Mouse (Mus musculus): ENCODE results near the gene Nckap5l. TPM values are rescaled to one million over a fixed set of nuclear protein-coding genes. Genes with fewer than 3 reads are reported as not detected.

Gene Nckap5l
- total RNA-seq, 1 experiment: 6.3 TPM

DNA sequence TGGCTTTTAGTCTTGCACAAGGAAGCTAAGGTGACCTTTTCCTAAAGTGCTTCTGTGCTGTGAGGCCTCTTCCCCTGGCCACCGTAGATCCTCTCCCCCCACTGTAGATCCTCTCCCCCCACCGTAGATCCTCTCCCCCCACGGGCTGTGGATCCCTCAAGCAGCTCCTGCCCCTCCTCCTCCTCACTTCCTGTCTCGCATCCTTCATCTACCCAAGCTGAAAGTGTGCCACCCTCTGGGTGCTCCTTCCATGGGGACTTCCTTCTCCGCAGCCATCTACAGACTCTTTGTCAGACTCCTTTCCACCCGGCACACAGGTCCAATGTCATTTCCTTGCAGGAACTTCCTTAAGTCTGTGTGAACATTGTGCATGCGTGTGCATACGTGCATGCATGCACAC lies 27.2 kb downstream of the Nckap5l start:
- H3K4me3 ChIP-seq (ENCODE audit: insufficient read depth in 1 of 2, low read depth in 1 of 2, low read length in 2 of 2, poor library complexity in 1 of 2, severe bottlenecking in 1 of 2): no peak overlapping the region
- H3K36me3 ChIP-seq (ENCODE audit: control insufficient read depth, insufficient read depth, low read length, poor library complexity, severe bottlenecking): peaks cover 7% of the 10 kb centered on the region; the same call in 1 of the 2 replicates
- H3K27ac ChIP-seq (ENCODE audit: insufficient read depth, low read depth, low read length, poor library complexity, severe bottlenecking): no peak overlapping the region
- H3K9ac ChIP-seq (ENCODE audit: insufficient read depth, low read depth, low read length, poor library complexity, severe bottlenecking): no peak overlapping the region
- DNase-seq (ENCODE audit: low read depth, low spot score): no peak
- in situ Hi-C loops (cut with MboI; ENCODE audit: low sequenced_read_pairs in 2 of 2, unreplicated experiment in 2 of 2): no loop called here
- peaks cover 0 to 1% of the 10 kb centered on the region in 2 experiments; a peak in 1 of 4 replicates for H3K4me1 ChIP-seq (ENCODE audit: control insufficient read depth in 2 of 2, insufficient read depth in 2 of 2, low read length in 2 of 2, poor library complexity in 1 of 2)
- TF ChIP-seq MAFK (IDR thresholded peaks at IDR 0.05; ENCODE audit: insufficient read depth, low read depth, low read length): no peak
- TF ChIP-seq CHD2 (IDR thresholded peaks at IDR 0.05; ENCODE audit: low read depth, low read length): no peak
- no peak for TF ChIP-seq ZC3H11A (IDR thresholded peaks at IDR 0.05; ENCODE audit: borderline replicate concordance, low read depth, low read length)
- TF ChIP-seq ZNF384 (IDR thresholded peaks at IDR 0.05; ENCODE audit: low read depth, low read length): no peak
- no peak for TF ChIP-seq HCFC1 (IDR thresholded peaks at IDR 0.05; ENCODE audit: borderline replicate concordance, insufficient read depth, low read length)
- no peaks in the 10 kb centered on the region for H3K9me3 ChIP-seq (ENCODE audit: control insufficient read depth, insufficient read depth, low read depth, low read length)

DNA sequence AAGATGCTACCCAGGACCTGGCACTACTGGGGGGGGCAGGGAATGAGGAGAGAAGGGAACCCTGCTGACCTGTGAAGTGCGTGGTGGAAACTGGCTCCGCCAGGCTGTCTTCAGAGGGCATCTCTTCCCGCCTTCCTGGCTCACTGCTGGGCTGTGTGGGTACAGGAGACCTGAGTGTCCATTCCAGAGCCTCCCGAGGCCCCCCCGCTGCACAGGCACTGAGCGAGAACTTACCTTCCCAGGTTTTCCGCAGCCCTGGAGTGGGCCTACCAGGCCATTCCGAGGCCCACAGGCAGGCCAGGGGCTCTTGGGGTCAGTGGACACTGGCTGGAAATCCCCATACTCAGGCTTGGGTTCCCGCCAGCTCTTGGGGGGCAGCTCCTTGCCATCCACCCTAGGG lies 33.7 kb downstream of the Nckap5l start:
- DNase-seq (ENCODE audit: low read depth, low spot score): no peak
- H3K27ac ChIP-seq (ENCODE audit: insufficient read depth, low read depth, low read length, poor library complexity, severe bottlenecking): no peak overlapping the region
- in situ Hi-C loops (cut with MboI; ENCODE audit: low sequenced_read_pairs in 2 of 2, unreplicated experiment in 2 of 2): no loop called here
- H3K9me3 ChIP-seq (ENCODE audit: control insufficient read depth, insufficient read depth, low read depth, low read length): no peaks in the 10 kb centered on the region
- H3K9ac ChIP-seq (ENCODE audit: insufficient read depth, low read depth, low read length, poor library complexity, severe bottlenecking): no peak overlapping the region
- peaks cover 5% of the 10 kb centered on the region; the same call in 1 of the 2 replicates for H3K36me3 ChIP-seq (ENCODE audit: control insufficient read depth, insufficient read depth, low read length, poor library complexity, severe bottlenecking)
- H3K4me3 ChIP-seq (ENCODE audit: insufficient read depth in 1 of 2, low read depth in 1 of 2, low read length in 2 of 2, poor library complexity in 1 of 2, severe bottlenecking in 1 of 2): no peak overlapping the region
- no peak for TF ChIP-seq HCFC1 (IDR thresholded peaks at IDR 0.05; ENCODE audit: borderline replicate concordance, insufficient read depth, low read length)
- no peak for TF ChIP-seq ZC3H11A (IDR thresholded peaks at IDR 0.05; ENCODE audit: borderline replicate concordance, low read depth, low read length)
- TF ChIP-seq ZNF384 (IDR thresholded peaks at IDR 0.05; ENCODE audit: low read depth, low read length): no peak
- no peak for TF ChIP-seq MAFK (IDR thresholded peaks at IDR 0.05; ENCODE audit: insufficient read depth, low read depth, low read length)
- peaks cover 11 to 20% of the 10 kb centered on the region in 2 experiments for H3K4me1 ChIP-seq (ENCODE audit: control insufficient read depth in 2 of 2, insufficient read depth in 2 of 2, low read length in 2 of 2, poor library complexity in 1 of 2)

DNA sequence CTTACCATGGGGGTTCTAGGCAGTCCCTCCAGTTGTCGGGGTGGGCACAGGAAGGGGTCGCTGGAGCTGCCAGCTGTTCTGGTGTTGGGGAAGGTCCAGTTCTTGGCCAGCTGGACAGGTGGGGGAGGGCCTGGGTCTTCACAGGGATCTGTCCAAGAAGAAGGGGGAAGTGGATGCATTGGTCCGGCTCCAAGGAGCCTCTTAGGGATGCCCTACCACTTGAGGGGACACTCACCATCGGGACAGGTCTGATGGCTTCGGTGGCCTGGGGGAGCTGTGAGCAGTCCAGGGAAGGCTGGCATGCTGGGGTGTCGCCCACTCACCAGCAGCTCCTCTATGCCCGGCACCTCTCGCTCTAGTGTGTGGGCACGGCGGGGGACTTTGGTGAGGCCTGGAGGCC lies 34.4 kb downstream of the Nckap5l start:
- peak overlapping the region; percentile 21; the same call in 1 of the 2 replicates for H3K9ac ChIP-seq (ENCODE audit: insufficient read depth, low read depth, low read length, poor library complexity, severe bottlenecking)
- no peaks in the 10 kb centered on the region for H3K9me3 ChIP-seq (ENCODE audit: control insufficient read depth, insufficient read depth, low read depth, low read length)
- no peak for TF ChIP-seq CHD2 (IDR thresholded peaks at IDR 0.05; ENCODE audit: low read depth, low read length)
- no peak for TF ChIP-seq MAFK (IDR thresholded peaks at IDR 0.05; ENCODE audit: insufficient read depth, low read depth, low read length)
- no peak for TF ChIP-seq ZC3H11A (IDR thresholded peaks at IDR 0.05; ENCODE audit: borderline replicate concordance, low read depth, low read length)
- no peak for TF ChIP-seq ZNF384 (IDR thresholded peaks at IDR 0.05; ENCODE audit: low read depth, low read length)
- no peak for TF ChIP-seq HCFC1 (IDR thresholded peaks at IDR 0.05; ENCODE audit: borderline replicate concordance, insufficient read depth, low read length)
- DNase-seq (ENCODE audit: low read depth, low spot score): no peak
- peaks cover 11 to 24% of the 10 kb centered on the region in 2 experiments for H3K4me1 ChIP-seq (ENCODE audit: control insufficient read depth in 2 of 2, insufficient read depth in 2 of 2, low read length in 2 of 2, poor library complexity in 1 of 2)
- in situ Hi-C loops (cut with MboI; ENCODE audit: low sequenced_read_pairs in 2 of 2, unreplicated experiment in 2 of 2): no loop called here
- H3K27ac ChIP-seq (ENCODE audit: insufficient read depth, low read depth, low read length, poor library complexity, severe bottlenecking): no peak overlapping the region
- H3K4me3 ChIP-seq (ENCODE audit: insufficient read depth in 1 of 2, low read depth in 1 of 2, low read length in 2 of 2, poor library complexity in 1 of 2, severe bottlenecking in 1 of 2): no peak overlapping the region
- peaks cover 2% of the 10 kb centered on the region; the same call in 1 of the 2 replicates for H3K36me3 ChIP-seq (ENCODE audit: control insufficient read depth, insufficient read depth, low read length, poor library complexity, severe bottlenecking)

DNA sequence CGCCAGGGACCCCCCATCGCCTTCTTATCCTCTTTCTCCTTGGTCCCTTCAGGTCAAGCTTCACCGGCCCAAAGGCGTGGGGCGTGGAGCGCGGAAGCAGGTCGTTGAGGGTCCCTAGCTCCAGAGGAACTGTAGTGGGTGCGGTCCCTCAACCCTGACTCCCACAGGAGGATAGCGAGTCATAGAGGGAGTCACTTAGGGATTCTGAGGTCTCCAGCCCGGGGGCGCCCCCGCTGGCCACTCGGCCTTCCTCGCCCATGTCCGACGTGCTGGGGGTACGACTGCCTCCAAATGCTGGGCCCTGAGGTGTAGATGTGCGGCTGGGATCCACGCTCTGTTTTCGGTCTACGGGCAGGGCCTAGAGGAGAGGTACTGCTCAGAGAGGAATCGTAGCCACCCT lies 35.0 kb downstream of the Nckap5l start:
- H3K4me3 ChIP-seq (ENCODE audit: insufficient read depth in 1 of 2, low read depth in 1 of 2, low read length in 2 of 2, poor library complexity in 1 of 2, severe bottlenecking in 1 of 2): no peak overlapping the region

More for the DNA sequence above, 35.0 kb downstream of the Nckap5l start:
- H3K9ac ChIP-seq (ENCODE audit: insufficient read depth, low read depth, low read length, poor library complexity, severe bottlenecking): peak overlapping the region; percentile 21; the same call in 1 of the 2 replicates
- TF ChIP-seq MAFK (IDR thresholded peaks at IDR 0.05; ENCODE audit: insufficient read depth, low read depth, low read length) (no peak), ZNF384 (IDR thresholded peaks at IDR 0.05; ENCODE audit: low read depth, low read length) (no peak), CHD2 (IDR thresholded peaks at IDR 0.05; ENCODE audit: low read depth, low read length) (no peak), HCFC1 (IDR thresholded peaks at IDR 0.05; ENCODE audit: borderline replicate concordance, insufficient read depth, low read length) (no peak), ZC3H11A (IDR thresholded peaks at IDR 0.05; ENCODE audit: borderline replicate concordance, low read depth, low read length) (no peak)
- H3K27ac ChIP-seq (ENCODE audit: insufficient read depth, low read depth, low read length, poor library complexity, severe bottlenecking): no peak overlapping the region
- DNase-seq (ENCODE audit: low read depth, low spot score): no peak
- in situ Hi-C loops (cut with MboI; ENCODE audit: low sequenced_read_pairs in 2 of 2, unreplicated experiment in 2 of 2): no loop called here
- H3K9me3 ChIP-seq (ENCODE audit: control insufficient read depth, insufficient read depth, low read depth, low read length): no peaks in the 10 kb centered on the region
- peaks cover 11 to 26% of the 10 kb centered on the region in 2 experiments for H3K4me1 ChIP-seq (ENCODE audit: control insufficient read depth in 2 of 2, insufficient read depth in 2 of 2, low read length in 2 of 2, poor library complexity in 1 of 2)
- H3K36me3 ChIP-seq (ENCODE audit: control insufficient read depth, insufficient read depth, low read length, poor library complexity, severe bottlenecking): peaks cover 2% of the 10 kb centered on the region; the same call in 1 of the 2 replicates

Measured in ES-E14 (cell line).